Mouse (Mus musculus) liver, embryonic 14.5 days (tissue): Measurements from ENCODE around the gene Gm45521.

Experiments
- CTCF ChIP-seq: IDR thresholded peaks from 2 replicates; pipeline ENCODE4 v1.5.1; 2016; ENCODE audit warnings: antibody characterized with exemption, low read depth, control low read depth
- EP300 ChIP-seq: IDR thresholded peaks from 2 replicates; pipeline ENCODE4 v1.6.1; 2016; ENCODE audit warnings: antibody characterized with exemption, low read depth

- no peak for TF ChIP-seq CTCF
- TF ChIP-seq EP300 = no peak
Measured at GRCm38 (mm10) chr14:7913842-7914241, 43.2 kb upstream of the Gm45521 start.
